In genomic region chr3:88494836-88495628, GRCm38 (mm10) we compare ENCODE assay signal across 8 mouse cellular contexts. TPM values are rescaled to one million over a fixed set of nuclear protein-coding genes. Genes with fewer than 3 reads are reported as not detected.
DNase-seq lines count a peak whose midpoint lies in the region; ATAC-seq and TF ChIP-seq lines count a peak whose summit lies in the region.

No protein-coding gene starts in this region.

- H3K9me3 ChIP-seq in midbrain, embryonic 16.5 days (replicated peaks; ENCODE audit: control insufficient read depth, low read length, poor library complexity, severe bottlenecking): no peaks in the 10 kb centered on the region
- no peaks in the 10 kb centered on the region for H3K9me3 ChIP-seq in midbrain, embryonic 11.5 days (ENCODE audit: control insufficient read depth, low read length)
- H3K9me3 ChIP-seq in kidney, embryonic 15.5 days (replicated peaks): no peaks in the 10 kb centered on the region
- H3K9me3 ChIP-seq in lung, postnatal 0 days (ENCODE audit: low read length): no peaks in the 10 kb centered on the region

- no peak for DNase-seq in midbrain, embryonic 11.5 days (ENCODE audit: low spot score, missing footprints)
- DNase-seq in adrenal gland, adult 8-10 months: peak; percentile 78
- peak; percentile 71 for DNase-seq in gastrocnemius, postnatal 14 days
- DNase-seq in lung, postnatal 0 days (ENCODE audit: low spot score): peak; percentile 91
- DNase-seq in embryo, embryonic 10 days (ENCODE audit: low spot score): no peak
- no peak for DNase-seq in cerebellum, postnatal 14 days

- H3K27ac ChIP-seq in midbrain, embryonic 16.5 days (ENCODE audit: low read length): no peak overlapping the region; the same call in 1 of the 2 replicates
- H3K27ac ChIP-seq in midbrain, embryonic 11.5 days (ENCODE audit: low read depth, low read length): no peak overlapping the region
- H3K27ac ChIP-seq in kidney, embryonic 15.5 days: peak overlapping the region; percentile 91
- peak overlapping the region; percentile 94 for H3K27ac ChIP-seq in lung, postnatal 0 days (ENCODE audit: low read length)

- no peaks in the 10 kb centered on the region for H3K27me3 ChIP-seq in midbrain, embryonic 16.5 days (ENCODE audit: control insufficient read depth, insufficient read depth, low read depth, low read length)
- no peaks in the 10 kb centered on the region; the same call in 1 of the 2 replicates for H3K27me3 ChIP-seq in midbrain, embryonic 11.5 days (ENCODE audit: control insufficient read depth, insufficient read depth, low read length)
- no peaks in the 10 kb centered on the region for H3K27me3 ChIP-seq in kidney, embryonic 15.5 days
- no peaks in the 10 kb centered on the region for H3K27me3 ChIP-seq in lung, postnatal 0 days (replicated peaks; ENCODE audit: insufficient read depth, low read length)

- no peaks in the 10 kb centered on the region for H3K36me3 ChIP-seq in midbrain, embryonic 16.5 days (ENCODE audit: control insufficient read depth, insufficient read depth, low read length)
- H3K36me3 ChIP-seq in midbrain, embryonic 11.5 days (ENCODE audit: control insufficient read depth, insufficient read depth, low read length): no peaks in the 10 kb centered on the region
- 0 out of 2 replicates have a peak, but pooled peaks cover 2% of the 10 kb centered on the region for H3K36me3 ChIP-seq in kidney, embryonic 15.5 days
- H3K36me3 ChIP-seq in lung, postnatal 0 days (ENCODE audit: insufficient read depth, low read length): no peaks in the 10 kb centered on the region

- intact Hi-C loops in gastrocnemius, postnatal 14 days (cut with DNase I; ENCODE audit: low total_unique reads): no loop called here

- ATAC-seq in midbrain, embryonic 16.5 days: no peak
- ATAC-seq in midbrain, embryonic 11.5 days (ENCODE audit: low FRiP score): no peak
- no peak for ATAC-seq in kidney, embryonic 15.5 days (replicated peaks; ENCODE audit: low FRiP score)
- ATAC-seq in lung, postnatal 0 days: peak; percentile 10; the same call in 1 of the 2 replicates

- WGBS in midbrain, embryonic 16.5 days: 70% methylated on average over 9 of the region's 9 CpGs
- 71% methylated on average over 9 of the region's 9 CpGs for WGBS in midbrain, embryonic 11.5 days
- WGBS in kidney, embryonic 15.5 days: 61% methylated on average over 9 of the region's 9 CpGs
- WGBS in lung, postnatal 0 days: 27% methylated on average over 9 of the region's 9 CpGs

- H3K9ac ChIP-seq in midbrain, embryonic 16.5 days (ENCODE audit: low read depth, low read length): 0 out of 2 replicates have a peak overlapping the region, but pooled peaks have one; percentile 4
- H3K9ac ChIP-seq in midbrain, embryonic 11.5 days (ENCODE audit: low read length): no peak overlapping the region
- H3K9ac ChIP-seq in kidney, embryonic 15.5 days: no peak overlapping the region
- peak overlapping the region; percentile 16; the same call in 1 of the 2 replicates for H3K9ac ChIP-seq in lung, postnatal 0 days (replicated peaks; ENCODE audit: low read depth)

- no peak overlapping the region for H3K4me2 ChIP-seq in midbrain, embryonic 16.5 days (ENCODE audit: low read length)
- no peak overlapping the region for H3K4me2 ChIP-seq in midbrain, embryonic 11.5 days
- no peak overlapping the region for H3K4me2 ChIP-seq in kidney, embryonic 15.5 days
- H3K4me2 ChIP-seq in lung, postnatal 0 days (replicated peaks; ENCODE audit: low read depth, low read length): 0 out of 2 replicates have a peak overlapping the region, but pooled peaks have one; percentile 8

- TF ChIP-seq CTCF in lung, postnatal 0 days (IDR thresholded peaks at IDR 0.05): no peak

- H3K4me1 ChIP-seq in midbrain, embryonic 16.5 days (ENCODE audit: control insufficient read depth, insufficient read depth, low read length): peaks cover 10% of the 10 kb centered on the region
- peaks cover 9% of the 10 kb centered on the region for H3K4me1 ChIP-seq in midbrain, embryonic 11.5 days (ENCODE audit: control insufficient read depth, insufficient read depth, low read length)
- H3K4me1 ChIP-seq in kidney, embryonic 15.5 days: peaks cover 53% of the 10 kb centered on the region
- peaks cover 22% of the 10 kb centered on the region for H3K4me1 ChIP-seq in lung, postnatal 0 days (ENCODE audit: insufficient read depth, low read depth, low read length)

- no peak overlapping the region for H3K4me3 ChIP-seq in midbrain, embryonic 16.5 days (ENCODE audit: low read depth, low read length)
- no peak overlapping the region for H3K4me3 ChIP-seq in midbrain, embryonic 11.5 days (ENCODE audit: low read depth, low read length)
- H3K4me3 ChIP-seq in kidney, embryonic 15.5 days (replicated peaks): no peak overlapping the region
- H3K4me3 ChIP-seq in lung, postnatal 0 days (ENCODE audit: low read depth, low read length): no peak overlapping the region

- no peak for TF ChIP-seq EP300 in lung, postnatal 0 days (IDR thresholded peaks at IDR 0.05)

RNA-seq across cellular contexts. Expression of gene Lmna, which starts 14.7 kb away (rescaled TPM):
- 51.0 and 59.7 TPM in 2 replicates for polyA plus RNA-seq in midbrain, embryonic 16.5 days (2015; fragmentation: Nextera tagmentation; extraction: Ambion mirVana)
- polyA plus RNA-seq in midbrain, embryonic 11.5 days (2014; fragmentation: Nextera tagmentation; extraction: Ambion mirVana): 17.9 and 21.2 TPM in 2 replicates
- 100 to 1,000 TPM in 3 of 4 experiments, 10 to 100 TPM in 1; 88.2 to 134 (median 124) TPM for total RNA-seq in adrenal gland, adult 8-10 months (2022)
- 100 to 1,000 TPM; 125 to 161 TPM for total RNA-seq in gastrocnemius, postnatal 14 days (2021)
- polyA plus RNA-seq in kidney, embryonic 15.5 days (2015; fragmentation: Nextera tagmentation; extraction: Ambion mirVana): 89.2 and 92.0 TPM in 2 replicates
- polyA plus RNA-seq in lung, postnatal 0 days (2015; fragmentation: Nextera tagmentation; extraction: Ambion mirVana): 185 and 216 TPM in 2 replicates

RNA-seq across cellular contexts. Expression of gene Sema4a, which starts 34.0 kb away (rescaled TPM):
- 42.5 and 44.0 TPM in 2 replicates for polyA plus RNA-seq in midbrain, embryonic 16.5 days (2015; fragmentation: Nextera tagmentation; extraction: Ambion mirVana)
- polyA plus RNA-seq in midbrain, embryonic 11.5 days (2014; fragmentation: Nextera tagmentation; extraction: Ambion mirVana): 6.3 and 6.8 TPM in 2 replicates
- total RNA-seq in adrenal gland, adult 8-10 months (2022): 10 to 100 TPM; 12.2 to 14.0 (median 12.5) TPM
- total RNA-seq in gastrocnemius, postnatal 14 days (2021): 1 to 10 TPM; 2.1 to 2.2 TPM
- polyA plus RNA-seq in kidney, embryonic 15.5 days (2015; fragmentation: Nextera tagmentation; extraction: Ambion mirVana): 14.0 and 14.7 TPM in 2 replicates
- 9.0 and 9.2 TPM in 2 replicates for polyA plus RNA-seq in lung, postnatal 0 days (2015; fragmentation: Nextera tagmentation; extraction: Ambion mirVana)

RNA-seq across cellular contexts. Expression of gene Mex3a, which starts 37.2 kb away (rescaled TPM):
- 28.6 and 33.0 TPM in 2 replicates for polyA plus RNA-seq in midbrain, embryonic 16.5 days (2015; fragmentation: Nextera tagmentation; extraction: Ambion mirVana)
- 44.5 and 45.1 TPM in 2 replicates for polyA plus RNA-seq in midbrain, embryonic 11.5 days (2014; fragmentation: Nextera tagmentation; extraction: Ambion mirVana)
- total RNA-seq in adrenal gland, adult 8-10 months (2022): 1 to 10 TPM; 2.8 to 4.3 (median 3.9) TPM
- 1 to 10 TPM in 1 of 2 experiments, under 1 TPM in 1; 0.64 to 1.6 TPM for total RNA-seq in gastrocnemius, postnatal 14 days (2021)
- 20.9 and 22.0 TPM in 2 replicates for polyA plus RNA-seq in kidney, embryonic 15.5 days (2015; fragmentation: Nextera tagmentation; extraction: Ambion mirVana)
- polyA plus RNA-seq in lung, postnatal 0 days (2015; fragmentation: Nextera tagmentation; extraction: Ambion mirVana): 2.6 and 3.4 TPM in 2 replicates

RNA-seq across cellular contexts. Expression of gene Rab25, which starts 53.1 kb away (rescaled TPM):
- polyA plus RNA-seq in midbrain, embryonic 16.5 days (2015; fragmentation: Nextera tagmentation; extraction: Ambion mirVana): 0.69 TPM in 1 of 2 replicates, not detected in the other
- polyA plus RNA-seq in midbrain, embryonic 11.5 days (2014; fragmentation: Nextera tagmentation; extraction: Ambion mirVana): 0.25 and 0.86 TPM in 2 replicates
- total RNA-seq in adrenal gland, adult 8-10 months (2022): not detected
- total RNA-seq in gastrocnemius, postnatal 14 days (2021): not detected
- 15.1 and 17.4 TPM in 2 replicates for polyA plus RNA-seq in kidney, embryonic 15.5 days (2015; fragmentation: Nextera tagmentation; extraction: Ambion mirVana)
- polyA plus RNA-seq in lung, postnatal 0 days (2015; fragmentation: Nextera tagmentation; extraction: Ambion mirVana): 61.4 and 61.8 TPM in 2 replicates

RNA-seq across cellular contexts. Expression of gene Lamtor2, which starts 57.8 kb away (rescaled TPM):
- polyA plus RNA-seq in midbrain, embryonic 16.5 days (2015; fragmentation: Nextera tagmentation; extraction: Ambion mirVana): 181 and 193 TPM in 2 replicates
- polyA plus RNA-seq in midbrain, embryonic 11.5 days (2014; fragmentation: Nextera tagmentation; extraction: Ambion mirVana): 87.2 and 103 TPM in 2 replicates
- 100 to 1,000 TPM; 138 to 164 (median 144) TPM for total RNA-seq in adrenal gland, adult 8-10 months (2022)
- 10 to 100 TPM; 78.3 to 80.4 TPM for total RNA-seq in gastrocnemius, postnatal 14 days (2021)
- polyA plus RNA-seq in kidney, embryonic 15.5 days (2015; fragmentation: Nextera tagmentation; extraction: Ambion mirVana): 167 and 173 TPM in 2 replicates
- 138 and 143 TPM in 2 replicates for polyA plus RNA-seq in lung, postnatal 0 days (2015; fragmentation: Nextera tagmentation; extraction: Ambion mirVana)

Comparison
In these comparisons a context has a peak if more than half of its experiments do, and no peak if none do; other contexts are left out.
1. H3K9ac ChIP-seq: peak in midbrain, embryonic 16.5 days (single experiment) and lung, postnatal 0 days (single experiment); none in midbrain, embryonic 11.5 days (single experiment) and kidney, embryonic 15.5 days (single experiment).
2. H3K27ac ChIP-seq: peak in kidney, embryonic 15.5 days (single experiment) and lung, postnatal 0 days (single experiment); none in midbrain, embryonic 16.5 days (single experiment) and midbrain, embryonic 11.5 days (single experiment).
3. DNase-seq: peak in adrenal gland, adult 8-10 months (single experiment), gastrocnemius, postnatal 14 days (single experiment) and lung, postnatal 0 days (single experiment); none in midbrain, embryonic 11.5 days (single experiment), embryo, embryonic 10 days (single experiment) and cerebellum, postnatal 14 days (0 of 2).